Mouse (Mus musculus) lung, postnatal 0 days (tissue): ENCODE measurements around the gene Zzef1.

Source experiments
- CTCF ChIP-seq: IDR thresholded peaks from 2 replicates; pipeline ENCODE4 v1.5.1; 2016; ENCODE audit warnings: antibody characterized with exemption, mild to moderate bottlenecking
- EP300 ChIP-seq: IDR thresholded peaks from 2 replicates; pipeline ENCODE4 v1.6.1; 2016; ENCODE audit warnings: antibody characterized with exemption, mild to moderate bottlenecking, control low read depth

GRCm38 (mm10) chr11:72842731-72843130 lies 46.7 kb downstream of the Zzef1 start:
- TF ChIP-seq EP300 (no peak), CTCF (no peak)
